9 mouse cellular contexts compared by ENCODE assay signal in genomic region chr1:126660098-126660999, GRCm38 (mm10).
DNase-seq lines count a peak whose midpoint lies in the region; ATAC-seq lines count a peak whose summit lies in the region.
"Had no signal": no experiment of that assay in that cellular context is flagged by ENCODE, and none has a peak within 500 bp of the region (broad histone marks: within the 10 kb centered on the region; RNA-seq: fewer than 3 reads in every experiment).

No protein-coding gene starts in this region.

- no peaks in the 10 kb centered on the region for H3K27me3 ChIP-seq in lung, embryonic 15.5 days
- H3K27me3 ChIP-seq in forebrain, embryonic 13.5 days = no peaks in the 10 kb centered on the region
- no peaks in the 10 kb centered on the region for H3K27me3 ChIP-seq in hindbrain, embryonic 15.5 days
- H3K27me3 ChIP-seq in neural tube, embryonic 12.5 days (replicated peaks) = no peaks in the 10 kb centered on the region
- no peaks in the 10 kb centered on the region for H3K27me3 ChIP-seq in liver, embryonic 12.5 days (replicated peaks)

- H3K36me3 ChIP-seq in lung, embryonic 15.5 days = no peaks in the 10 kb centered on the region
- no peaks in the 10 kb centered on the region for H3K36me3 ChIP-seq in forebrain, embryonic 13.5 days (ENCODE audit: poor library complexity, severe bottlenecking)
- no peaks in the 10 kb centered on the region for H3K36me3 ChIP-seq in hindbrain, embryonic 15.5 days
- no peaks in the 10 kb centered on the region for H3K36me3 ChIP-seq in neural tube, embryonic 12.5 days
- H3K36me3 ChIP-seq in liver, embryonic 12.5 days = no peaks in the 10 kb centered on the region

- no peak overlapping the region for H3K4me3 ChIP-seq in lung, embryonic 15.5 days
- H3K4me3 ChIP-seq in forebrain, embryonic 13.5 days = no peak overlapping the region
- no peak overlapping the region for H3K4me3 ChIP-seq in hindbrain, embryonic 15.5 days
- H3K4me3 ChIP-seq in neural tube, embryonic 12.5 days = no peak overlapping the region
- H3K4me3 ChIP-seq in liver, embryonic 12.5 days = no peak overlapping the region
- H3K4me3 ChIP-seq: erythroblast, embryonic 14.5 days had no signal

- H3K27ac ChIP-seq in lung, embryonic 15.5 days = no peak overlapping the region
- no peak overlapping the region; the same call in 1 of the 2 replicates for H3K27ac ChIP-seq in forebrain, embryonic 13.5 days
- H3K27ac ChIP-seq in hindbrain, embryonic 15.5 days (replicated peaks) = peak overlapping the region; percentile 44
- no peak overlapping the region for H3K27ac ChIP-seq in neural tube, embryonic 12.5 days
- no peak overlapping the region for H3K27ac ChIP-seq in liver, embryonic 12.5 days

- H3K9me3 ChIP-seq in lung, embryonic 15.5 days = no peaks in the 10 kb centered on the region
- H3K9me3 ChIP-seq in forebrain, embryonic 13.5 days (replicated peaks) = no peaks in the 10 kb centered on the region
- no peaks in the 10 kb centered on the region for H3K9me3 ChIP-seq in hindbrain, embryonic 15.5 days
- no peaks in the 10 kb centered on the region for H3K9me3 ChIP-seq in neural tube, embryonic 12.5 days
- no peaks in the 10 kb centered on the region for H3K9me3 ChIP-seq in liver, embryonic 12.5 days (replicated peaks)

- no peak for DNase-seq in lung, postnatal 36 days
- DNase-seq in left cerebral cortex, adult 11 months (ENCODE audit: low spot score) = no peak

- peak; percentile 46; the same call in 1 of the 2 replicates for ATAC-seq in lung, embryonic 15.5 days (ENCODE audit: borderline replicate concordance, extremely low read depth, low FRiP score, low TSS enrichment)
- peak; percentile 71; the same call in 1 of the 2 replicates for ATAC-seq in forebrain, embryonic 13.5 days
- peak; percentile 79 for ATAC-seq in hindbrain, embryonic 15.5 days (ENCODE audit: low FRiP score, low read depth)
- peak; percentile 37; the same call in 1 of the 2 replicates for ATAC-seq in neural tube, embryonic 12.5 days (ENCODE audit: low FRiP score, low read depth)
- no peak for ATAC-seq in liver, embryonic 12.5 days
- ATAC-seq in monocyte, adult 5-6 weeks (replicated peaks; ENCODE audit: insufficient number of reproducible peaks, low FRiP score, low TSS enrichment, poor library complexity, severe bottlenecking) = no peak

- no peak overlapping the region for H3K4me2 ChIP-seq in lung, embryonic 15.5 days
- no peak overlapping the region; the same call in 1 of the 2 replicates for H3K4me2 ChIP-seq in forebrain, embryonic 13.5 days
- H3K4me2 ChIP-seq in hindbrain, embryonic 15.5 days = no peak overlapping the region
- H3K4me2 ChIP-seq in neural tube, embryonic 12.5 days (replicated peaks) = no peak overlapping the region
- H3K4me2 ChIP-seq in liver, embryonic 12.5 days = no peak overlapping the region

- no peaks in the 10 kb centered on the region for H3K4me1 ChIP-seq in lung, embryonic 15.5 days
- H3K4me1 ChIP-seq in forebrain, embryonic 13.5 days = peaks cover 11% of the 10 kb centered on the region
- H3K4me1 ChIP-seq in hindbrain, embryonic 15.5 days (replicated peaks) = peaks cover 13% of the 10 kb centered on the region; the same call in 1 of the 2 replicates
- peaks cover 20% of the 10 kb centered on the region for H3K4me1 ChIP-seq in neural tube, embryonic 12.5 days
- no peaks in the 10 kb centered on the region for H3K4me1 ChIP-seq in liver, embryonic 12.5 days

- 66% methylated on average over 7 of the region's 7 CpGs for WGBS in lung, embryonic 15.5 days
- WGBS in forebrain, embryonic 13.5 days = 57% methylated on average over 7 of the region's 7 CpGs
- 42% methylated on average over 7 of the region's 7 CpGs for WGBS in hindbrain, embryonic 15.5 days
- 57% methylated on average over 7 of the region's 7 CpGs for WGBS in neural tube, embryonic 12.5 days
- 71% methylated on average over 7 of the region's 7 CpGs for WGBS in liver, embryonic 12.5 days (ENCODE audit: insufficient replicate concordance)

- H3K9ac ChIP-seq in lung, embryonic 15.5 days = no peak overlapping the region
- no peak overlapping the region for H3K9ac ChIP-seq in forebrain, embryonic 13.5 days
- H3K9ac ChIP-seq in hindbrain, embryonic 15.5 days = no peak overlapping the region
- no peak overlapping the region for H3K9ac ChIP-seq in neural tube, embryonic 12.5 days
- H3K9ac ChIP-seq in liver, embryonic 12.5 days = no peak overlapping the region

Comparison
In these comparisons a context has a peak if more than half of its experiments do, and no peak if none do; other contexts are left out.
1. ATAC-seq: peak in lung, embryonic 15.5 days (single experiment), forebrain, embryonic 13.5 days (single experiment), hindbrain, embryonic 15.5 days (single experiment) and neural tube, embryonic 12.5 days (single experiment); none in liver, embryonic 12.5 days (single experiment) and monocyte, adult 5-6 weeks (single experiment).